Mouse (Mus musculus) forebrain, embryonic 16.5 days (tissue): ENCODE measurements around the gene Lamb2. TPM values are rescaled to one million over a fixed set of nuclear protein-coding genes. Genes with fewer than 3 reads are reported as not detected.
A peak's percentile ranks its signal among the peaks of the same experiment; 100 is the strongest.

ENCODE experiments used
- ATAC-seq: fragments of 200-750 bp; cut with Nextera tagmentation; 2 replicates; pipeline ENCODE4 v1.8.0; 2017; ENCODE audit warnings: mild to moderate bottlenecking, moderate library complexity
- H3K27ac ChIP-seq: fragments of 300-500 bp; sonication (generic); 2 replicates; pipeline ENCODE4 v1.5.1; 2014; ENCODE audit warnings: low read length, control low read depth
- H3K27me3 ChIP-seq: fragments of 300-500 bp; sonication (generic); replicated peaks from 2 replicates; pipeline ENCODE4 v1.6.1; 2014; ENCODE audit warnings: low read length; ENCODE audit not compliant: control insufficient read depth, insufficient read depth
- H3K36me3 ChIP-seq: fragments of 300-500 bp; sonication (generic); 2 replicates; pipeline ENCODE4 v1.6.1; 2014; ENCODE audit not compliant: control insufficient read depth, insufficient read depth
- H3K4me1 ChIP-seq: fragments of 300-500 bp; sonication (generic); replicated peaks from 2 replicates; pipeline ENCODE4 v1.6.1; 2014; ENCODE audit warnings: low read length; ENCODE audit not compliant: control insufficient read depth, insufficient read depth
- H3K4me2 ChIP-seq: fragments of 300-500 bp; sonication (generic); 2 replicates; pipeline ENCODE4 v1.6.1; 2014; ENCODE audit warnings: mild to moderate bottlenecking, low read length, control low read depth
- H3K4me3 ChIP-seq: fragments of 300-500 bp; sonication (generic); replicated peaks from 2 replicates; pipeline ENCODE4 v1.5.1; 2014; ENCODE audit warnings: mild to moderate bottlenecking, low read length, control low read depth
- H3K9ac ChIP-seq: fragments of 300-500 bp; sonication (generic); replicated peaks from 2 replicates; pipeline ENCODE4 v1.6.1; 2014; ENCODE audit warnings: low read depth, low read length, control low read depth
- H3K9me3 ChIP-seq: fragments of 300-500 bp; sonication (generic); 2 replicates; pipeline ENCODE4 v1.6.1; 2016; ENCODE audit warnings: low read length; ENCODE audit not compliant: control insufficient read depth
- WGBS: fragments of 180-500 bp; shearing (Covaris S2); extraction: QIAGEN DNeasy Blood & Tissue Kit; methylation state at CpG from one replicate; pipeline ENCODE4 v1.1.7; 2014; 5-methylcytosine and 5-hydroxymethylcytosine counted together
- polyA plus RNA-seq: library from polyadenylated mRNA; unstranded; fragments of >200 nt; fragmentation: Nextera tagmentation; extraction: Ambion mirVana; gene quantifications from 2 replicates; pipeline ENCODE4 v1.2.1, GENCODE M21; 2015

Lamb2 gene
- polyA plus RNA-seq, 1 experiment from 2014 or later: 17.6 TPM

DNA sequence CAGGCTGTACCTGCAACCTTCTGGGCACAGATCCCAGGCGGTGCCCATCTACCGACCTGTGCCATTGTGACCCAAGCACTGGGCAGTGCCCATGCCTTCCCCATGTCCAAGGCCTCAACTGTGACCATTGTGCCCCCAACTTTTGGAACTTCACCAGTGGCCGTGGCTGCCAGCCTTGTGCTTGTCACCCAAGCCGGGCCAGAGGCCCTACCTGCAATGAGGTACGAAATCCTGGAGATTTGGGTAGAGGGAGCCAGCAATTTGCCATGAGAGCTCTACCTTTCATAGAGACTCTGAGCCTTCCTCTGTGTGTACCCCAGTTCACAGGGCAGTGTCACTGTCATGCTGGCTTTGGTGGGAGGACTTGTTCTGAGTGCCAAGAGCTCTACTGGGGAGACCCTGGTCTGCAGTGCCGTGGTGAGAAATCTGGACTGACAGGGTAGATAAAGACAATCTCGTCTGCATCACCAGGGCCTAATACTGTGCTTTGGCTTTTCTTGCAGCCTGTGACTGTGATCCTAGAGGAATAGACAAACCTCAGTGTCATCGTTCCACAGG, 7.5 kb downstream of the Lamb2 start:
- Histone ChIP-seq H3K27me3 (no peaks in the 10 kb centered on the region), H3K4me2 (no peak overlapping the region), H3K4me3 (no peak overlapping the region), H3K27ac (no peak overlapping the region), H3K36me3 (no peaks in the 10 kb centered on the region), H3K4me1 (peaks cover 17% of the 10 kb centered on the region), H3K9ac (no peak overlapping the region), H3K9me3 (no peaks in the 10 kb centered on the region)
- 93% methylated on average over 8 of the region's 8 CpGs for WGBS
- ATAC-seq: no peak

- peaks cover 22% of the 10 kb centered on the region for H3K4me1 ChIP-seq
- no peak overlapping the region for H3K4me2 ChIP-seq
- no peaks in the 10 kb centered on the region for H3K9me3 ChIP-seq
- no peak overlapping the region for H3K4me3 ChIP-seq
- no peaks in the 10 kb centered on the region for H3K27me3 ChIP-seq
- 92% methylated on average over 17 of the region's 17 CpGs for whole genome bisulfite sequencing
- ATAC-seq: no peak
- H3K36me3 ChIP-seq: peaks cover 7% of the 10 kb centered on the region
- no peak overlapping the region for H3K27ac ChIP-seq
- H3K9ac ChIP-seq: no peak overlapping the region
Measured at GRCm38 (mm10) chr9:108488403-108488802, 8.9 kb downstream of the Lamb2 start.

GRCm38 (mm10) chr9:108489215-108489614, 9.7 kb downstream of the Lamb2 start:
- Histone ChIP-seq H3K4me3 (no peak overlapping the region), H3K9ac (no peak overlapping the region), H3K27ac (no peak overlapping the region; the same call in 1 of the 2 replicates), H3K36me3 (peaks cover 10% of the 10 kb centered on the region), H3K4me1 (peaks cover 22% of the 10 kb centered on the region), H3K27me3 (no peaks in the 10 kb centered on the region), H3K9me3 (no peaks in the 10 kb centered on the region), H3K4me2 (no peak overlapping the region)
- WGBS: 96% methylated on average over 20 of the region's 20 CpGs
- no peak for ATAC-seq

- WGBS: 61% methylated on average over 26 of the region's 26 CpGs
- peak; percentile 13 for ATAC-seq
Measured at GRCm38 (mm10) chr9:108489702-108490558, 10.4 kb downstream of the Lamb2 start.

GRCm38 (mm10) chr9:108490559-108491285, 11.2 kb downstream of the Lamb2 start, which contains the start of gene Usp19:
Usp19 (plus strand) TSS chr9:108490602.
- peaks cover 22% of the 10 kb centered on the region for H3K4me1 ChIP-seq
- ATAC-seq: peak; percentile 96
- H3K9me3 ChIP-seq: no peaks in the 10 kb centered on the region
- peaks cover 23% of the 10 kb centered on the region for H3K36me3 ChIP-seq
- peak within 1 kb of the TSS; percentile 75 for H3K4me3 ChIP-seq
- peak within 1 kb of the TSS; percentile 94 for H3K9ac ChIP-seq
- WGBS: under 1% methylated on average over 69 of the region's 69 CpGs
- peak within 1 kb of the TSS; percentile 88 for H3K27ac ChIP-seq
- H3K27me3 ChIP-seq: no peaks in the 10 kb centered on the region
- peak within 1 kb of the TSS; percentile 69 for H3K4me2 ChIP-seq

More at GRCm38 (mm10) chr9:108489702-108490558, 10.4 kb downstream of the Lamb2 start:
- peak overlapping the region; percentile 88 for H3K27ac ChIP-seq
- peak overlapping the region; percentile 94 for H3K9ac ChIP-seq
- H3K4me1 ChIP-seq: peaks cover 22% of the 10 kb centered on the region
- H3K4me2 ChIP-seq: peak overlapping the region; percentile 69
- H3K4me3 ChIP-seq: peak overlapping the region; percentile 75
- H3K36me3 ChIP-seq: peaks cover 17% of the 10 kb centered on the region
- H3K27me3 ChIP-seq: no peaks in the 10 kb centered on the region
- no peaks in the 10 kb centered on the region for H3K9me3 ChIP-seq

DNA sequence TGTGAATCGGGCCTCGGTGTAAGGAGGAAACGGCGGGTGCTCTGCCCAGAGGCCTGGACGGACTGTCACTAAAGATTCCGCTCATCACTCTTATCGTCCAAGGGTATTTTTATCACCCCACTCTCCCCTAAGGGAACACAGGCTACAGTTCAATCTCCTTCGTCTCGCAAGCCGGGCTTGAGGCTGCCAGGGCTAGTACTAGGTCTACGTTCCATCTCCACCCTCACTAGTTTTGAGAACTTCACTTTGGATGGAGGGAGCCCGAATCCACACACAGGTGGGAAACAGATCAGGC, 11.7 kb downstream of the Lamb2 start:
- 13% methylated on average over 12 of the region's 12 CpGs for WGBS
- H3K36me3 ChIP-seq: peaks cover 28% of the 10 kb centered on the region

GRCm38 (mm10) chr9:108492043-108492750, 12.7 kb downstream of the Lamb2 start:
- Histone ChIP-seq H3K4me2 (peak overlapping the region; percentile 69; the same call in 1 of the 2 replicates), H3K4me3 (peak overlapping the region; percentile 75; the same call in 1 of the 2 replicates), H3K27me3 (no peaks in the 10 kb centered on the region), H3K9me3 (no peaks in the 10 kb centered on the region), H3K4me1 (peaks cover 22% of the 10 kb centered on the region), H3K27ac (no peak overlapping the region), H3K9ac (no peak overlapping the region), H3K36me3 (peaks cover 38% of the 10 kb centered on the region)
- no peak for ATAC-seq
- 87% methylated on average over 16 of the region's 16 CpGs for WGBS

More for the DNA sequence above, 11.7 kb downstream of the Lamb2 start:
- Histone ChIP-seq H3K4me2 (peak overlapping the region; percentile 69), H3K9me3 (no peaks in the 10 kb centered on the region), H3K4me3 (peak overlapping the region; percentile 75), H3K27ac (peak overlapping the region; percentile 88), H3K27me3 (no peaks in the 10 kb centered on the region), H3K9ac (peak overlapping the region; percentile 94), H3K4me1 (peaks cover 22% of the 10 kb centered on the region)
- no peak for ATAC-seq

DNA sequence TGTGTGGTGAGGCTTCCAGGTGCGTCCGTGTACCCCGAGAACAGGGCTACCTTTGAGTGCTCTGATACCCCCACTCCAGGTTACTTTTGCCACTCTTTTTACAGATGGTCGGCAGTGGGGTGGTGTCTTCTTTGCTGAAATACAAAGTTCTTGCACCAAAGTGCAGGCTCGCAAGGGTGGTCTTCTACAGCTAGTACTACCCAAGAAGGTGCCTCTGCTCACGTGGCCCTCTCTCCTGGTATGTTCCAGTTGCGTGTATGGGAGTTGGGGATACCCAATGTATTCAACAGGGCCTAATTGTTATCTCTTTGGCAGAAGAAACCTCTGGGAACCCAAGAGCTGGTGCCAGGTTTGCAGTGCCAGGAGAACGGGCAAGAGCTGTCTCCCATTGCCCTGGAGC, 13.7 kb downstream of the Lamb2 start:
- H3K27ac ChIP-seq: no peak overlapping the region
- H3K36me3 ChIP-seq: peaks cover 46% of the 10 kb centered on the region
- H3K9ac ChIP-seq: no peak overlapping the region
- H3K4me2 ChIP-seq: no peak overlapping the region
- H3K9me3 ChIP-seq: no peaks in the 10 kb centered on the region
- H3K27me3 ChIP-seq: no peaks in the 10 kb centered on the region
- 95% methylated on average over 8 of the region's 8 CpGs for WGBS
- ATAC-seq: no peak
- H3K4me3 ChIP-seq: no peak overlapping the region
- H3K4me1 ChIP-seq: peaks cover 22% of the 10 kb centered on the region
